Mouse (Mus musculus): ENCODE results near the gene Ptprd. TPM values are rescaled to one million over a fixed set of nuclear protein-coding genes. Genes with fewer than 3 reads are reported as not detected.
A peak's percentile ranks its signal among the peaks of the same experiment; 100 is the strongest.

Ptprd gene
- polyA plus RNA-seq, 1 experiment from 2014 or later, result 112 TPM

- H3K36me3 ChIP-seq (replicated peaks; ENCODE audit: control insufficient read depth, insufficient read depth), result no peaks in the 10 kb centered on the region
- H3K4me2 ChIP-seq (replicated peaks), result no peak overlapping the region
- H3K4me3 ChIP-seq (replicated peaks; ENCODE audit: low read length), result no peak overlapping the region
- H3K4me1 ChIP-seq (replicated peaks; ENCODE audit: control insufficient read depth, insufficient read depth, low read length), result peaks cover 19% of the 10 kb centered on the region
- WGBS, result 90% methylated on average over 2 of the region's 2 CpGs
- no peak overlapping the region for H3K9ac ChIP-seq
- ATAC-seq (ENCODE audit: low FRiP score) (no peak), DNase-seq (ENCODE audit: low spot score) (no peak)
- no peak overlapping the region for H3K27ac ChIP-seq
- H3K27me3 ChIP-seq (ENCODE audit: control insufficient read depth, insufficient read depth, low read length), result no peaks in the 10 kb centered on the region
- H3K9me3 ChIP-seq (ENCODE audit: control insufficient read depth, low read length), result no peaks in the 10 kb centered on the region
Observed at GRCm38 (mm10) chr4:76315977-76316376, 1895.8 kb downstream of the Ptprd start.

- Histone ChIP-seq H3K27ac (peak overlapping the region; percentile 66), H3K27me3 (ENCODE audit: control insufficient read depth, insufficient read depth, low read length) (no peaks in the 10 kb centered on the region), H3K9ac (no peak overlapping the region), H3K4me2 (replicated peaks) (no peak overlapping the region), H3K9me3 (ENCODE audit: control insufficient read depth, low read length) (no peaks in the 10 kb centered on the region), H3K4me1 (replicated peaks; ENCODE audit: control insufficient read depth, insufficient read depth, low read length) (peaks cover 19% of the 10 kb centered on the region), H3K36me3 (replicated peaks; ENCODE audit: control insufficient read depth, insufficient read depth) (no peaks in the 10 kb centered on the region), H3K4me3 (replicated peaks; ENCODE audit: low read length) (no peak overlapping the region)
- ATAC-seq (ENCODE audit: low FRiP score) (peak; percentile 43; the same call in 1 of the 2 replicates), DNase-seq (ENCODE audit: low spot score) (no peak)
- WGBS, result 56% methylated on average over 3 of the region's 3 CpGs
Observed at GRCm38 (mm10) chr4:76313749-76314148, 1898.0 kb downstream of the Ptprd start.

- DNase-seq (ENCODE audit: low spot score), result no peak
- WGBS, result 91% methylated on average over 3 of the region's 3 CpGs
Observed at GRCm38 (mm10) chr4:76312593-76312992, 1899.2 kb downstream of the Ptprd start.

GRCm38 (mm10) chr4:76305987-76306386, 1905.8 kb downstream of the Ptprd start:
- Histone ChIP-seq H3K27me3 (ENCODE audit: control insufficient read depth, insufficient read depth, low read length) (no peaks in the 10 kb centered on the region), H3K9me3 (ENCODE audit: control insufficient read depth, low read length) (no peaks in the 10 kb centered on the region), H3K4me2 (replicated peaks) (no peak overlapping the region), H3K9ac (no peak overlapping the region), H3K36me3 (replicated peaks; ENCODE audit: control insufficient read depth, insufficient read depth) (no peaks in the 10 kb centered on the region), H3K4me3 (replicated peaks; ENCODE audit: low read length) (no peak overlapping the region), H3K27ac (no peak overlapping the region), H3K4me1 (replicated peaks; ENCODE audit: control insufficient read depth, insufficient read depth, low read length) (no peaks in the 10 kb centered on the region)
- 87% methylated on average over 5 of the region's 5 CpGs for WGBS
- no peak for ATAC-seq (ENCODE audit: low FRiP score)
- DNase-seq (ENCODE audit: low spot score), result no peak

More at GRCm38 (mm10) chr4:76312593-76312992, 1899.2 kb downstream of the Ptprd start:
- no peak for ATAC-seq (ENCODE audit: low FRiP score)
- Histone ChIP-seq H3K4me1 (replicated peaks; ENCODE audit: control insufficient read depth, insufficient read depth, low read length) (peaks cover 19% of the 10 kb centered on the region), H3K4me3 (replicated peaks; ENCODE audit: low read length) (no peak overlapping the region), H3K9me3 (ENCODE audit: control insufficient read depth, low read length) (no peaks in the 10 kb centered on the region), H3K9ac (no peak overlapping the region), H3K27me3 (ENCODE audit: control insufficient read depth, insufficient read depth, low read length) (no peaks in the 10 kb centered on the region), H3K27ac (no peak overlapping the region), H3K36me3 (replicated peaks; ENCODE audit: control insufficient read depth, insufficient read depth) (no peaks in the 10 kb centered on the region), H3K4me2 (replicated peaks) (no peak overlapping the region)

GRCm38 (mm10) chr4:76297375-76297774, 1914.4 kb downstream of the Ptprd start:
- WGBS, result 85% methylated on average over 3 of the region's 3 CpGs
- no peaks in the 10 kb centered on the region for H3K27me3 ChIP-seq (ENCODE audit: control insufficient read depth, insufficient read depth, low read length)
- no peak for DNase-seq (ENCODE audit: low spot score)
- no peaks in the 10 kb centered on the region for H3K4me1 ChIP-seq (replicated peaks; ENCODE audit: control insufficient read depth, insufficient read depth, low read length)
- H3K9ac ChIP-seq, result no peak overlapping the region
- H3K27ac ChIP-seq, result no peak overlapping the region
- no peak overlapping the region for H3K4me3 ChIP-seq (replicated peaks; ENCODE audit: low read length)
- ATAC-seq (ENCODE audit: low FRiP score), result no peak
- H3K36me3 ChIP-seq (replicated peaks; ENCODE audit: control insufficient read depth, insufficient read depth), result no peaks in the 10 kb centered on the region
- no peak overlapping the region for H3K4me2 ChIP-seq (replicated peaks)
- no peaks in the 10 kb centered on the region for H3K9me3 ChIP-seq (ENCODE audit: control insufficient read depth, low read length)

GRCm38 (mm10) chr4:76292733-76293357, 1918.9 kb downstream of the Ptprd start:
- no peaks in the 10 kb centered on the region for H3K9me3 ChIP-seq (ENCODE audit: control insufficient read depth, low read length)
- H3K27me3 ChIP-seq (ENCODE audit: control insufficient read depth, insufficient read depth, low read length), result no peaks in the 10 kb centered on the region
- no peak overlapping the region for H3K4me3 ChIP-seq (replicated peaks; ENCODE audit: low read length)
- no peak overlapping the region for H3K4me2 ChIP-seq (replicated peaks)
- no peak overlapping the region for H3K27ac ChIP-seq
- DNase-seq (ENCODE audit: low spot score), result no peak
- H3K9ac ChIP-seq, result no peak overlapping the region
- 74% methylated on average over 8 of the region's 8 CpGs for WGBS
- H3K4me1 ChIP-seq (replicated peaks; ENCODE audit: control insufficient read depth, insufficient read depth, low read length), result peaks cover 10% of the 10 kb centered on the region
- no peak for ATAC-seq (ENCODE audit: low FRiP score)
- H3K36me3 ChIP-seq (replicated peaks; ENCODE audit: control insufficient read depth, insufficient read depth), result no peaks in the 10 kb centered on the region

GRCm38 (mm10) chr4:76290484-76290818, 1921.3 kb downstream of the Ptprd start:
- WGBS, result 23% methylated on average over 1 of the region's 1 CpGs
- no peak for ATAC-seq (ENCODE audit: low FRiP score)

GRCm38 (mm10) chr4:76289612-76290483, 1921.9 kb downstream of the Ptprd start:
- no peak for DNase-seq (ENCODE audit: low spot score)
- ATAC-seq (ENCODE audit: low FRiP score), result no peak; the same call in 1 of the 2 replicates
- WGBS, result 34% methylated on average over 12 of the region's 12 CpGs

More at GRCm38 (mm10) chr4:76290484-76290818, 1921.3 kb downstream of the Ptprd start:
- DNase-seq (ENCODE audit: low spot score), result no peak
- no peak overlapping the region for H3K9ac ChIP-seq
- H3K9me3 ChIP-seq (ENCODE audit: control insufficient read depth, low read length), result no peaks in the 10 kb centered on the region
- H3K4me1 ChIP-seq (replicated peaks; ENCODE audit: control insufficient read depth, insufficient read depth, low read length), result peaks cover 21% of the 10 kb centered on the region
- H3K36me3 ChIP-seq (replicated peaks; ENCODE audit: control insufficient read depth, insufficient read depth), result no peaks in the 10 kb centered on the region
- no peaks in the 10 kb centered on the region for H3K27me3 ChIP-seq (ENCODE audit: control insufficient read depth, insufficient read depth, low read length)
- H3K4me3 ChIP-seq (replicated peaks; ENCODE audit: low read length), result no peak overlapping the region
- no peak overlapping the region for H3K27ac ChIP-seq
- H3K4me2 ChIP-seq (replicated peaks), result no peak overlapping the region

GRCm38 (mm10) chr4:76286016-76286415, 1925.7 kb downstream of the Ptprd start:
- Histone ChIP-seq H3K27ac (no peak overlapping the region), H3K4me1 (replicated peaks; ENCODE audit: control insufficient read depth, insufficient read depth, low read length) (peaks cover 30% of the 10 kb centered on the region), H3K9me3 (ENCODE audit: control insufficient read depth, low read length) (no peaks in the 10 kb centered on the region), H3K4me3 (replicated peaks; ENCODE audit: low read length) (no peak overlapping the region), H3K27me3 (ENCODE audit: control insufficient read depth, insufficient read depth, low read length) (no peaks in the 10 kb centered on the region), H3K9ac (no peak overlapping the region), H3K36me3 (replicated peaks; ENCODE audit: control insufficient read depth, insufficient read depth) (no peaks in the 10 kb centered on the region), H3K4me2 (replicated peaks) (no peak overlapping the region)
- ATAC-seq (ENCODE audit: low FRiP score) (no peak), DNase-seq (ENCODE audit: low spot score) (no peak)
- 33% methylated on average over 2 of the region's 2 CpGs for WGBS

More at GRCm38 (mm10) chr4:76289612-76290483, 1921.9 kb downstream of the Ptprd start:
- H3K27me3 ChIP-seq (ENCODE audit: control insufficient read depth, insufficient read depth, low read length), result no peaks in the 10 kb centered on the region
- no peak overlapping the region for H3K4me2 ChIP-seq (replicated peaks)
- no peaks in the 10 kb centered on the region for H3K36me3 ChIP-seq (replicated peaks; ENCODE audit: control insufficient read depth, insufficient read depth)
- H3K4me3 ChIP-seq (replicated peaks; ENCODE audit: low read length), result no peak overlapping the region
- H3K9me3 ChIP-seq (ENCODE audit: control insufficient read depth, low read length), result no peaks in the 10 kb centered on the region
- H3K4me1 ChIP-seq (replicated peaks; ENCODE audit: control insufficient read depth, insufficient read depth, low read length), result peaks cover 22% of the 10 kb centered on the region
- H3K9ac ChIP-seq, result no peak overlapping the region
- no peak overlapping the region for H3K27ac ChIP-seq

Data from hindbrain, embryonic 14.5 days (tissue).